Mouse (Mus musculus): Measurements from ENCODE around the gene Wdr11.

DNA sequence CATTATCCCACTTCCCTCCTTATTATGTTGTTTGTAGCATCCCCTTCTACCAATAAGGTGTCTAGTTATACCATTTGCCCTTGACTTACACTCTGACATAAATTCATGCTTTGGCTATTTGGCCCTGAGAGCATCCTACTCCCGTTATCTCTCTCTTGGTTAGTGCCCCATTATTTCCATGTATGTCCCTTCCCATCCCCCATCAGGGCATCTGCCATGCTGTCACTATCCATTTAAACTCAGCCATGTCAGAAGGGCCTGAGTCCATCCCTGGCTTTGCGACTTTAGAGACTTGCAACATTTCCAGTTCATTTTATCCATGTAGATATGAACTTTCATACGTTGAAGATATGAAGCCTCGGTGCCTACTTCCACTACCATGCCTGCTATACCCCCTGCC, 51.6 kb downstream of the Wdr11 start:
- TF ChIP-seq CTCF (IDR thresholded peaks at IDR 0.05; ENCODE audit: low read depth): no peak
- TF ChIP-seq EP300 (IDR thresholded peaks at IDR 0.05; ENCODE audit: low read depth): no peak

All from liver, embryonic 14.5 days (tissue).